Mouse (Mus musculus): ENCODE measurements around the gene Mrpl46.

Gene Mrpl46

GRCm38 (mm10) chr7:78782639-78783581 lies at the start of gene Mrpl46, which contains the start of gene Mrps11:
Gene Mrpl46, minus strand, starts transcription at chr7:78783531.
Gene Mrps11, plus strand, starts transcription at chr7:78783119.
- peak; percentile 86 to 93 for DNase-seq

GRCm38 (mm10) chr7:78827749-78828362 lies 44.5 kb upstream of the Mrpl46 start:
- no peak for DNase-seq

- no peak for DNase-seq
These were observed 43.5 kb upstream of the Mrpl46 start for GRCm38 (mm10) chr7:78826682-78827385.

GRCm38 (mm10) chr7:78818336-78818735 lies 35.0 kb upstream of the Mrpl46 start:
- no peak for DNase-seq

GRCm38 (mm10) chr7:78814766-78815165 lies 31.4 kb upstream of the Mrpl46 start:
- DNase-seq: peak; percentile 53 to 70

- peak; percentile 45 to 54 for DNase-seq
These were observed 30.5 kb upstream of the Mrpl46 start for GRCm38 (mm10) chr7:78813791-78814190.

- no peak for DNase-seq
These were observed 23.9 kb upstream of the Mrpl46 start for GRCm38 (mm10) chr7:78807192-78807591.

- DNase-seq: peak; percentile 31 to 64
These were observed 20.5 kb upstream of the Mrpl46 start for GRCm38 (mm10) chr7:78803841-78804240.

GRCm38 (mm10) chr7:78799730-78800496 lies 16.6 kb upstream of the Mrpl46 start:
- no peak for DNase-seq

- no peak for DNase-seq
These were observed 14.6 kb upstream of the Mrpl46 start for GRCm38 (mm10) chr7:78797843-78798455.

GRCm38 (mm10) chr7:78796624-78797023 lies 13.3 kb upstream of the Mrpl46 start:
- no peak for DNase-seq

GRCm38 (mm10) chr7:78794571-78795092 lies 11.3 kb upstream of the Mrpl46 start:
- no peak for DNase-seq

GRCm38 (mm10) chr7:78793895-78794570 lies 10.7 kb upstream of the Mrpl46 start:
- no peak for DNase-seq

GRCm38 (mm10) chr7:78791359-78792222 lies 8.3 kb upstream of the Mrpl46 start:
- DNase-seq: peak; percentile 56 to 63

- DNase-seq: no peak
These were observed 4.6 kb upstream of the Mrpl46 start for GRCm38 (mm10) chr7:78787793-78788380.

- no peak for DNase-seq
These were observed 2.6 kb upstream of the Mrpl46 start for GRCm38 (mm10) chr7:78785906-78786305.

- peak; percentile 7 to 51 for DNase-seq
These were observed 4.6 kb downstream of the Mrpl46 start for GRCm38 (mm10) chr7:78778741-78779140.

GRCm38 (mm10) chr7:78770936-78771335 lies 12.4 kb downstream of the Mrpl46 start:
- DNase-seq: no peak

GRCm38 (mm10) chr7:78769075-78769652 lies 14.2 kb downstream of the Mrpl46 start:
- peak in 1 of 2 experiments; percentile 25 for DNase-seq

Data from kidney, postnatal 36 days (tissue).